Mouse (Mus musculus) telencephalon, adult 2 months (tissue): ENCODE results near the gene Nbeal1.
"Not testable (repeated sequence)": the region's sequence is repeated elsewhere in the genome, so short reads cannot be mapped to it uniquely, and the experiment has no call there.

ENCODE experiments used
- DNase-seq: peaks from one replicate; pipeline ENCODE4 v3.0.0-alpha.2; 2011; ENCODE audit warnings: low read depth, low spot score

The Nbeal1 gene

DNA sequence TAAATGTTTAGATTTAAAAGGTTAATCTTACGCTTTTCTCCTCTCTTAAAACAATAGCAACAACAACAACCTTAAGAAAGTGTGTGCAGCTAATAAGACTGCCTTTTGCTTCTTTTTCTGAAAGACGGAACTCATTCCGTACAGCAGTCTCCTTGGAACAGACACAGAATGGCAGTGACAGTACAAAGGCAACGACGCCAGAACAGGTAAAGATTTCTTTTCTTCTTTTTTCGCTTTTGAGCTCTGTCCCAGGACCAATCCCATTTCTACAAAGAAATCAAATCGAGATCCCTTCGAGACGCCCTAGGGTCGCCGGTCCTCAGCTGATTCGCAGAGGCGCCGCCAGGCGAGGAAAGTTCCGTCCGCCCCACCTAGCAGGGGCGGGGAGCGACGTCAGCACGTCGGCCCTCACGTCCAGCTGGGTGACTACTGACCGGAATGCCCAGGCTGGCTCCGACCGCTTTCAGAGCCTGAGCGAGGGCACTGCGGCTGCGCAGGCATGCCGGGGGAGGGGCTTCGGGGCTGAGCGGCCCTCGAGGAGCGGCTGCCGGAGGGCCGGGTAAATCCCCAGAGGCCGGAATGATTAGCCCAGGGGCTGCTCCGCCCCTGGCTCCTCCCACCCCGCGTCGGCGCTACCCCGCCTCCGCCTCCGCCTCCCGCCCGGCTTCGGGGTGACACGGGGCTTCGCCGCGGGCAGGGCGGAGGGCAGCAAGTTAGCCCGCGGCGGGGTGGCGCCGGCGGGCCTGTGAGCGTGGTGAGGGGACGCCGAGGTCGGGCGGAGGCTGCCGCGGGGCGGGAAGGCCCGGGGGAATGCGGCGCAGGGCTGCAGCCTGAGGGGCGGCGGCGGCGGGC lies at the start of gene Nbeal1:
Nbeal1 (plus strand) TSS at position 668 of the 852 bp plus-strand sequence.
- DNase-seq = peak; percentile 96

DNA sequence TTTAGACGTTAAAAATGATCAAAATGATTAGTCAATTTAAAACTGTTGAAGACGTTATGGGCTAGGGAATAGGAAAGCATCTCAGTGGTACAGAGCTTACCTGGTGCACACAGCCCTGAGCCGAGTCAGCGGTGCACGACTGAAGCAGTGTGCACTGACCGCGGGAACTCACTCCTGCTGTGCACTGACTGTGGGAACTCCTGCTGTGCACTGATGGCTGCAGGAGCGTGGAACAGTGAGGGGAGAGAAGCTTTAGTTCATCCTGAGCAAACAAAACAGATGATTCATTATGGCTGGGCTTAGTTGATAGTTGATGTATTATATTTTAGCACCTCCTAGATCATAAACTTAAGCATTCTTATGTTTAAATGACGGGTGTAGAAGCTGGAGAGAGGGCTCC lies 43.1 kb upstream of the Nbeal1 start:
- no peak for DNase-seq

DNA sequence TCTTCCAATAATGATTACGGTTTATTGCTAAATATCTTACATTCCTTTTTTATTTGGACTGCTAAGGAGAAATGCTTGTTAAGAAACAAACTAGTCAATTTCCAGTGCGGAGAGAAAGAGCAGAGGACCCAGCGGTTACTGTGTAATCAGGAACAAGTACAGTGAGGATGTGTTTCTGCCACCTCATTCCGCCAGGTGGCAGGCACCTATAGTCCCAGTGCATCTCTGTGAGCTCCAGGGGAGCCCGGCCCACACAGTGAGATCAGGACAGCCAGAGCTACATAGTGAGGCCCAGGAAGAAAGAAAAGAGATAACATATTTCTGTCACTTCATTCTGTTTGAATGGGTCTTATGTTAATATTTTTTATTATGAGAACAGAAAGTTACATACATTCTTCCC lies 27.7 kb upstream of the Nbeal1 start:
- DNase-seq = no peak

DNA sequence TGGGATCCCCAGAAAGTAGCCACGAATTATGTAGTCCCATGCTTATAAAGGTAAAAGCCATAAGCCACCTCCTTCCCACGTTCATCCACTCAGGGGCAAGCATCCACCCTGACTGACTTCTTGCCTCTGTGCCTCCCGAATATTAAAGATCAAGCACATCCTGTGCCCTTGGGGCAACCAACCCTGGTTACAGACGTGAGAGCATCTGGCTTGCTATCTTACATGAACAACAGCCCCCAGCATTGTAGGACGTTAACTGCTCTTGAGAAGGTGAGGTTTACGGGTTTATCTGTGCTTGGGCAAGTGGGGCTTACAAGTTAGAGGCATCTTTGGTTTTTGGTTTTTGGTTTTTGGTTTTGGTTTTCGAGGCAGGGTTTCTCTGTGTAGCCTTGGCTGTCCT lies 23.7 kb upstream of the Nbeal1 start:
- no peak for DNase-seq

GRCm38 (mm10) chr1:60158411-60158810 lies 22.0 kb upstream of the Nbeal1 start:
- no peak for DNase-seq

DNA sequence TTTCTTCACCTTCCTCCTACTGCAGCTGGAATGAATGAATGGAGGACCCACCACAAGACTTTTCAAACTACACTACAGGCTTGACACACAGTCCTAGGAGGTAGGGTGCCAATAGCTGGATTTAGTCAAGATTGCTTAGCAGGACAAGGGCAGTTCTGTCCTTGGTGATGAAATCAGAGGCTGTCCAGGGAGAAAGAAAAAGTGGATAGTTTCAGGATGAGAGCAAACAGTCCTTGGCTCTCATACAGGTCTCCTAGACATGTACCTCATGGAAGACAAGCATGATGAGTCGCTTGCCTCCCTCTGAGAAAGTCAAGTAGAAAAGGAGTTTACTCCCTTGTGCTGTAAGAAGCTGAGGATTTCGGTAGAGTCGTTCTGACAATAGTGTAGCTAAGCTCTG lies 16.7 kb upstream of the Nbeal1 start:
- no peak for DNase-seq

DNA sequence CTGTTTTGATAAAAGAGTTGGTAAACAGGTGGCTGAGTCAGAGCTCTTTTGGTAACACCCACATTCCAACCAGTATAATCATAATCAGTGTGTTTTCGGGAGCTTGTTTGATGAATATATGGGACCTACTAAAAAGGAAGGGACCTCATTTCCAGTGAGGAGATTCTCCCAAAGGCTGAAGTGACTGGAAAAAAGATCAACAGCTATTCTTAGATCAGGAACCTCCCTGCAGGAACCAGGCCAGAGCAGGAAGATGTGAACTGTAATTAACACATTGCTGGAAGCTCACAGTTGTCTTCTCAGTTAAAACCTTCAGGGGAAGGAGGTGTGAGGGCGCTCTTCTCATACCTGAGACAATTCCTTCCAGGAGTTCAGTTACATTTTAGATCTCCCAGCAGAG lies 10.8 kb upstream of the Nbeal1 start:
- no peak for DNase-seq

GRCm38 (mm10) chr1:60170251-60170650 lies 10.1 kb upstream of the Nbeal1 start:
- no peak for DNase-seq

DNA sequence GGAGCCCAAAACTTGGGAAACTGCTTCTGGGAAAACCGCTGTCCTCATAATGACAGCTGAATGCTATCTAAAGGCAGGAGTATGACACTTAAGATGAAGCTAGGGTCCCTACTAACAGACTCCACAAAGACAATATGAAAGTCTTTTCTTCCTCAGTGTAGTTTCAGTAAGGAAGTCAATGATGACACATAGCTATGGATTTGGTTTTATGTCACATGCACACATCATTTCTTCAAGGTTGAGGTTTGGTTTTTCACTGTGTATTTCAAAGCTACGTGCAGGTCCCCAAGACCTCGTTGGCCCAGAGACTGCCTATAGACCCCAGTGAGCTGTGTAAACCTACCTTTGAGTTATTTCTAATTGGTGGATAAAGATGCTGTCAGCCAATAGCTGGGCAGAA lies 7.3 kb upstream of the Nbeal1 start:
- no peak for DNase-seq

GRCm38 (mm10) chr1:60177814-60178213 lies 2.6 kb upstream of the Nbeal1 start:
- not testable (repeated sequence) for DNase-seq

GRCm38 (mm10) chr1:60179376-60179775 lies 1.0 kb upstream of the Nbeal1 start:
- no peak for DNase-seq

DNA sequence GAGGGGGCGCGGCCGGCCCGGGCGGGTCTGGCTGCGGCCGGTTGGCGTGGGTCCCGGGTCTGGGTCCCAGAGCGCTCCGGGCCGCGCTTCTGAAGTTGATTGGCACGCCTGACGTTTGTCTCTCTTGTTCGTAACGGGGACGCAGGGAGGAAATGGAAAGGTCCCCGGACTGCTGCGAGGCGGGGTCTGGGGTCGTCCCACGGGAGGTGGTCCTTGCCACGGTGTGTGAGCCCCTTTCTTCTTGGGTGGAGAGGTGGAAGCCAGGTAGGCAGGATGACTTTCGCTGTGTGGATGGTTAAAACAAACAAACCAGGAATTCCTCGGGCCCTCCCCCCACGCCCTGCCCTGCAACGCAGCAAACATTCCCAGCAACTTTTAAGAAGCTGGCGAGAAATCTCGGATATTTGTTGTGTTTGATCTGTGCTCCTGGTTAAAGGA lies 404 bp downstream of the Nbeal1 start:
- no peak for DNase-seq

DNA sequence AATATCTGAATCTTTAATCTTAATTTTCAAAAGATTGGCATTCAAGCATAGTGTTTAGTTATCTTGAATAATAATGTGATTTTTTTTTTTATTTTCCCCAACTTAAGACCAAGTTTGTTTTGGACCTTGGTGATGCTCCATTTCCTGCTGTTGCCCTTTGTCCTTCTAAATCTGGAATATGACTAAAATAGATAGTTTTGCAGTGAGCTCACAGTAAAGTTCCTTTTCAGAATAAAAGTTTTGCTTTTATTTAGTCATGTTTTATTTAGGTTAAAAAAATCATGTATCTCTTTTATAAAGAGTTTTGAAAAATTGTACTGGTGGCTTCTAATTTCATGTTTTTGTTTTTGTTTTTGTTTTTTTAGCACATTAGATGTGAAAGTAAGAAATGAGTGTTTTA lies 8.1 kb downstream of the Nbeal1 start:
- DNase-seq = no peak

DNA sequence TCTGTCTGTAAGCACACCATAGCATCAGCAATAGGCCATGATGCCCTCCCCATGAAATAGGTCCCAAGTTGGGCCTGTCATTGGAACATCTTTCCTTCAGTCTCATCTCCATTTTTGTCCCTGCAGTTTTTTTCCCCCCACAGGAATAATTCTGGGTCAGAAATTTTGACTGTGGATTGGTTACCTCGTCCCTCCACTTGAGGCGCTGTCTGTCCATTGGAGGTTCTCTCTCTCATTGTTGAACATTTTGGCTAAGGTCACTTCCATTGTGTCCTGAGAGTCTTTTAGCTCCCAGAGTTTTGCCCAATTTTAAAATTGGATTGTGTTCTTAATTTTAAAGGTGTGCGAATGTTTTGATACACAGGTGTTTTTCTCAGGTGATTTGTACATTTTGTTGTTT lies 16.4 kb downstream of the Nbeal1 start:
- DNase-seq = no peak

GRCm38 (mm10) chr1:60199006-60199405 lies 18.6 kb downstream of the Nbeal1 start:
- no peak for DNase-seq

- no peak for DNase-seq
Observed at GRCm38 (mm10) chr1:60236261-60236660, 55.9 kb downstream of the Nbeal1 start.

DNA sequence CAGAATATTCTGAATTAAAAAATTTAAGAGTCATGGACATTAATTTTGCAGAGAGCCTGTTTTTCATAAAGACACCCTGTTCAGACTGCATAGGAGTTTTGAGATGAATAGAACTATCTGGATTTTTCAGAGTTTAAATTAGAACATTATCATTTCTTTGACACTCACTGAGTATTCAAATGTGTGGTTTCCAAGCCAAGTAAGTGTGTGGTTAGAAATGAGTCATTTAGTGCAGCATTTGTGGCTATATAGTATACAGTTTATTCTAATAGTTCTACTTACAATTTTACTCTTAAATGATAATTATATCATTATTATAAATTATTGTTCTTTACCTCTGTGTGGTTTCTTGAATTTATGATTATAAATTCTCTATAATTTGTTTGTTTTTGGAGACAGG lies 60.0 kb downstream of the Nbeal1 start:
- no peak for DNase-seq

- no peak for DNase-seq
Observed at GRCm38 (mm10) chr1:60268113-60268512, 87.7 kb downstream of the Nbeal1 start.

DNA sequence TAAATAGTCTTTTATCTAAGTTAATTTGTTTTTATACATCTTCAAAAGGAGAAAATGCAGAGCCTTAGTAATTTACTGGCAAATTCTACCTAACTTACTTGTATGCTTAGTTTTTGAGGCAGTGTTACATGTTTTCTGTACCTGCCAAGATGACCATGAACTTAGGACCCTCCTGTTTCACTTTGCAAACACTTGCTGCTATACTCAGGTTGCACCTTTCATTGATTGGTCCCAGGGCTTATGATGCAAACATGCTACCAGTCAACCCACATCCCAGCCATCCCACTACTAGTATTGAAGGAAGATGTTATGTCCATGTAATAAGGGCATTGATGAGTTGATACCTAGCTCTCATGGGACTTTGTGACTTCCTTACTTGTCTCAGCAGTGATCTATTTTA lies 88.9 kb downstream of the Nbeal1 start:
- DNase-seq = no peak

GRCm38 (mm10) chr1:60272471-60272870 lies 92.1 kb downstream of the Nbeal1 start:
- DNase-seq = no peak

DNA sequence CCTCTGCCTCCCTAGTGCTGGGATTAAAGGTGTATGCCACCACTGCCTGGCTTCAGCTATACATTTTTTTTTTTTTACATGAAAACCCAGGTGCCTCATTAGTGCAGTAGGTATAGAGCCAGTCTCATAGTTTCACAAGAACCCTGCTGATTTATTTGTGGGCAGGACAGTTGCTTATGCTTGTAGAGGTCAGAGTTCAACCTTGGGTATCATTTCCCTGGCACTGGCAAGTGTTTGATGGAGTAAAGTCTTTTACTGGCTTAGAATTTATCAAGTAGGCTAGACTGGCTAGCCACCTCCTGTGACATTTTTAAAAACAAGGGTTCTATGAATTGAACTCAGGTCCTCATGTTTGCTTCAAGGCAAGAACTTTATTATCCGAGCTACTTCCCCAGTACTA lies 113.5 kb downstream of the Nbeal1 start:
- DNase-seq = no peak

DNA sequence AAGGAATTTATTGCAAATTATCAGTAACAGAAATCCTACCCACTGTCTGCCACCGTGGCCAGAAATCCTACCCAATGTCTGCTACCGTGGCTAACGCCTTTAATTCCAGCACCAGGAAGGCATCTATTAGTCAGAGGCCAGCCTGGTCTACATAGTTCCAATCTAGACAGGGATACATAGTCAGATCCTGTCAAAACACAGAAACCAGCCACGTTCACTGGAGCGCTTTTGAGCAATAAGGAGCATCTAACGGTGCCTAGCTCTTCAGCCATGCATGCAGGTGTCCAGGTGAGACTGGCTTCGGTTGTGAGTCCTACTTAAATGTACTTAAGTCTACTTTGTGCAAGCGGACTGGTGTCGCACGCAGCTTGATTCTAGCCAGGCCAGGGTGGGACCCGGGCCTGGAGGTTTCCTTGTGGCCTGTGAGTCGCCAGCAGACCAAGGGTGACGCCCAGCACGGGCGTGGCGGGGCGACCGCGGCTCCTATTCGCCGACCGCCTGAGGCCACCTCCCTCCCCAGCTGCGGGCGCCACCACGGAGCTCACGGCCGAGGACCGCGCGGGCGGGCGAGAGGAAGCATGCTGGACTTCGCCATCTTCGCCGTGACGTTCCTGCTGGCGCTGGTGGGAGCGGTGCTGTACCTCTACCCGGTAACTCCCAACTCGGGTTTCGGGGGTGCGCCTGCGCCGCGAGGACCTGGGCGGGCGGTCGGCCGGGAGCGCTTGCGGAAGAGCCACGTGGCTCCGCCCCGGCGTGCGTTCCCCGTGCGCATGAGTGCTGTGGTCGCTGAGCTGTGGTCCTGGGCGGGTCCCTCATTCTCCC lies 162.6 kb downstream of the Nbeal1 start, which contains the start of gene Cyp20a1:
Cyp20a1 (plus strand) TSS at position 516 of the 822 bp plus-strand sequence.
- peak; percentile 89 for DNase-seq
